Mouse (Mus musculus) brain, embryonic 14.5 days (tissue): ENCODE data around the gene Dctn5.

Source experiments
- CTCF ChIP-seq: fragments of 200-500 bp; IDR thresholded peaks from 2 replicates; pipeline ENCODE4 v1.5.1; 2012; ENCODE audit warnings: inconsistent platforms, mild to moderate bottlenecking, moderate library complexity, borderline replicate concordance; ENCODE audit not compliant: insufficient read depth, insufficient read length; ENCODE audit errors: extremely low read depth
- POLR2A ChIP-seq: fragments of 200-500 bp; IDR thresholded peaks from 2 replicates; pipeline ENCODE4 v1.6.1; 2012; ENCODE audit warnings: mild to moderate bottlenecking, inconsistent platforms, borderline replicate concordance; ENCODE audit not compliant: poor library complexity, insufficient read depth, insufficient read length, severe bottlenecking; ENCODE audit errors: extremely low read depth

DNA sequence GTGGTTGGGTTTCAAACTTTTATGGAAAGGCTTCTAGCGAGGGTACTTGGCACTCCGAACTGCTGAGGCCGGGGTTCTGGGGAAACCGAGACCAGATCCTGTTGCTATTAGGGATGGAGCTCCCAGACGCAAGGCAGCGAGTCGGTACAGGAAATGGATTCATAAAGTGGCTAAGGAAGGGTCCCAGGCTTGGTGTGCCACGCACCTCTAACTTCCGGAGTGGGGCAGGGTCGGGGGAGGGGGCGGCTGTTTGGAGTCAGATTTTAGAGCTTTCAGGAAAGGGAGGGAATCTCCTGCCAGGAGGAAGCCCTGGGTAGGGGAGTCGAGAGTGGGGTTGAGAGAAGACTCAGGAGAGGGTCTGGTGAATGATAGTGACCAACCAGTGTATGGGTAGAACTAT, 27.2 kb downstream of the Dctn5 start:
- no peak for TF ChIP-seq POLR2A
- no peak for TF ChIP-seq CTCF
